Mouse (Mus musculus) heart, adult 18-20 months (tissue): ENCODE data around the gene Klra4. TPM values are rescaled to one million over a fixed set of nuclear protein-coding genes. Genes with fewer than 3 reads are reported as not detected.
"Not testable (repeated sequence)": the region's sequence is repeated elsewhere in the genome, so short reads cannot be mapped to it uniquely, and the experiment has no call there.

Experiments used
- DNase-seq, 2 experiments: peaks; one replicate each; pipeline ENCODE4 v3.0.0; 2021 to 2022; ENCODE audit warnings: mixed read lengths in 1 of 2
- long read RNA-seq, 2 experiments: library from polyadenylated mRNA; stranded (forward); transcript quantifications; one replicate each; pipeline ENCODE4 v2.0.0; 2021
- total RNA-seq, 2 experiments: library from RNA; stranded (reverse); gene quantifications; 2 replicates each; pipeline ENCODE4 v1.2.3; 2021

The Klra4 gene
- not detected for total RNA-seq
- long read RNA-seq, experiment 1: 0 reads
- long read RNA-seq, experiment 2: 0 reads

GRCm38 (mm10) chr6:130067171-130067570, at the start of gene Klra4:
Klra4 (minus strand) TSS chr6:130067271.
- DNase-seq: not testable (repeated sequence)

- no peak for DNase-seq
These were observed 43.4 kb upstream of the Klra4 start for GRCm38 (mm10) chr6:130110485-130110884.

GRCm38 (mm10) chr6:130102743-130103142, 35.7 kb upstream of the Klra4 start:
- DNase-seq: not testable (repeated sequence)

GRCm38 (mm10) chr6:130092336-130092948, 25.4 kb upstream of the Klra4 start:
- no peak for DNase-seq

GRCm38 (mm10) chr6:130065196-130065595, 1.9 kb downstream of the Klra4 start:
- DNase-seq: no peak

- not testable (repeated sequence) for DNase-seq
These were observed 31.9 kb downstream of the Klra4 start for GRCm38 (mm10) chr6:130035146-130035545.

- peak in 1 of 2 experiments; percentile 39 for DNase-seq
These were observed 35.5 kb downstream of the Klra4 start for GRCm38 (mm10) chr6:130031493-130032089.

GRCm38 (mm10) chr6:130026854-130027253, 40.2 kb downstream of the Klra4 start, which contains the start of gene Klra6:
Klra6 (minus strand) TSS chr6:130026954.
- DNase-seq: no peak

Other genes with a start within 250 kb of the Klra4 start
- not detected for gene Gm17631, start 204.6 kb downstream of the Klra4 start, total RNA-seq
- gene Klra17, start 190.6 kb downstream of the Klra4 start, total RNA-seq: not detected
- gene Klra5, start 149.6 kb downstream of the Klra4 start, total RNA-seq: not detected
- not detected for gene Klra6, start 40.3 kb downstream of the Klra4 start, total RNA-seq
- gene Klra8, start 62.6 kb upstream of the Klra4 start, total RNA-seq: under 1 TPM; 0.45 to 0.90 TPM
- 1 to 10 TPM; 1.4 to 2.5 TPM for gene Klra9, start 125.8 kb upstream of the Klra4 start, total RNA-seq
- not detected for gene Klra7, start 166.1 kb upstream of the Klra4 start, total RNA-seq
- not detected for gene Klra10, start 214.7 kb upstream of the Klra4 start, total RNA-seq